Mouse (Mus musculus) heart, postnatal 0 days (tissue): ENCODE measurements around the gene C8b.

Source experiments
- CTCF ChIP-seq: IDR thresholded peaks from 2 replicates; pipeline ENCODE4 v1.5.1; 2016; ENCODE audit warnings: antibody characterized with exemption, control low read depth, low read depth
- EP300 ChIP-seq: IDR thresholded peaks from 2 replicates; pipeline ENCODE4 v1.6.1; 2016; ENCODE audit warnings: antibody characterized with exemption, low read depth

- TF ChIP-seq CTCF: no peak
- no peak for TF ChIP-seq EP300
Observed at GRCm38 (mm10) chr4:104760878-104761624, 5.1 kb upstream of the C8b start.
